Comparison of ENCODE assay signal across 20 mouse cellular contexts in the genomic region with DNA sequence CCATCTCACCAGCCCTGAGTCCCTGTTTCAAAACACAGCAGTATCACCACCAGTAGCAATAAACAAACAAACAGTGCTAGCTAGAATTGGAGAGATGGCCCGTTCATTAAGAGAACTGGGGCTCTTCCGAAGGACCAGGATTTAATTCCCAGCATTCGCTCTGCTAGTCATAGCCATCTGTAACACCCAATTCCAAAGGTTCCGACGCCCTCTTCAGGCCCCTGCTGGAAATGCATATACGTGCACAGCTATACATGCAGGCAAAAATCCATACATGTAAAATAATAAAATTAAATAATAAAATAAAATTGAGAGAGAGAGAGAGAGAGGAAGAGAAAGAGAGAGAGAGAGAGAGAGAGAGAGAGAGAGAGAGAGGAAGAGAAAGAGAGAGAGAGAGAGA. TPM values are rescaled to one million over a fixed set of nuclear protein-coding genes. Genes with fewer than 3 reads are reported as not detected.
DNase-seq lines count a peak whose midpoint lies in the region; ATAC-seq and TF ChIP-seq lines count a peak whose summit lies in the region.
"Had no signal": no experiment of that assay in that cellular context is flagged by ENCODE, and none has a peak within 500 bp of the region (broad histone marks: within the 10 kb centered on the region; RNA-seq: fewer than 3 reads in every experiment).

No protein-coding gene starts in this region.

- no peak overlapping the region for H3K4me3 ChIP-seq in heart, embryonic 10.5 days
- H3K4me3 ChIP-seq in heart, embryonic 11.5 days (ENCODE audit: low read depth, low read length), result no peak overlapping the region
- no peak overlapping the region for H3K4me3 ChIP-seq in liver, adult 2 months (ENCODE audit: insufficient read depth, low read depth, low read length)
- H3K4me3 ChIP-seq: embryonic facial prominence, embryonic 15.5 days; heart, embryonic 15.5 days; hindbrain, embryonic 13.5 days; left cerebral cortex, adult 2 months; limb, embryonic 13.5 days had no signal

- no peaks in the 10 kb centered on the region for H3K36me3 ChIP-seq in heart, embryonic 10.5 days
- no peaks in the 10 kb centered on the region for H3K36me3 ChIP-seq in heart, embryonic 11.5 days (ENCODE audit: control insufficient read depth, insufficient read depth, low read length)
- no peaks in the 10 kb centered on the region for H3K36me3 ChIP-seq in liver, adult 2 months (ENCODE audit: control insufficient read depth, insufficient read depth, low read length)
- H3K36me3 ChIP-seq: embryonic facial prominence, embryonic 15.5 days; heart, embryonic 15.5 days; hindbrain, embryonic 13.5 days; limb, embryonic 13.5 days had no signal

- no peaks in the 10 kb centered on the region for H3K9me3 ChIP-seq in heart, embryonic 10.5 days
- H3K9me3 ChIP-seq in heart, embryonic 11.5 days (replicated peaks; ENCODE audit: control insufficient read depth, low read length), result no peaks in the 10 kb centered on the region
- H3K9me3 ChIP-seq: embryonic facial prominence, embryonic 15.5 days; heart, embryonic 15.5 days; hindbrain, embryonic 13.5 days; limb, embryonic 13.5 days had no signal

- no peak for DNase-seq in heart, embryonic 10.5 days (ENCODE audit: low spot score)
- DNase-seq in 3T3-L1 (ENCODE audit: low read depth, low spot score), result peak; percentile 15
- peak; percentile 24 for DNase-seq in NIH3T3 (ENCODE audit: low read depth)
- DNase-seq in liver, adult 2 months (ENCODE audit: extremely low read depth, low read depth, low spot score), result no peak
- DNase-seq in cerebellum, postnatal 14 days, result no peak
- DNase-seq in cerebellum, adult 9-11 months, result no peak
- DNase-seq: adrenal gland, adult 8-10 months; B cell, adult 2 months; lung, postnatal 36 days; midbrain, embryonic 14.5 days had no signal

- H3K27me3 ChIP-seq in heart, embryonic 10.5 days (ENCODE audit: insufficient read depth, poor library complexity, severe bottlenecking), result no peaks in the 10 kb centered on the region
- H3K27me3 ChIP-seq in heart, embryonic 11.5 days (ENCODE audit: control insufficient read depth, insufficient read depth, low read length), result no peaks in the 10 kb centered on the region
- no peaks in the 10 kb centered on the region for H3K27me3 ChIP-seq in liver, adult 2 months (ENCODE audit: control insufficient read depth, insufficient read depth, low read length)
- H3K27me3 ChIP-seq: embryonic facial prominence, embryonic 15.5 days; heart, embryonic 15.5 days; hindbrain, embryonic 13.5 days; limb, embryonic 13.5 days had no signal

- WGBS in heart, embryonic 10.5 days, result 64% methylated on average over 6 of the region's 6 CpGs
- 62% methylated on average over 6 of the region's 6 CpGs for WGBS in heart, embryonic 11.5 days (ENCODE audit: insufficient replicate concordance)
- WGBS in liver, adult 2 months, result 82% methylated on average over 6 of the region's 6 CpGs

- no peak overlapping the region for H3K4me2 ChIP-seq in heart, embryonic 11.5 days
- H3K4me2 ChIP-seq: hindbrain, embryonic 13.5 days; limb, embryonic 13.5 days had no signal

- TF ChIP-seq POLR2A in liver, adult 2 months (IDR thresholded peaks at IDR 0.05; ENCODE audit: extremely low read depth, insufficient read depth, low read length), result no peak

- H3K79me2 ChIP-seq in liver, adult 2 months (ENCODE audit: control insufficient read depth, insufficient read depth, low read length), result no peaks in the 10 kb centered on the region

- H3K4me1 ChIP-seq in heart, embryonic 10.5 days, result peaks cover 26% of the 10 kb centered on the region
- H3K4me1 ChIP-seq in heart, embryonic 11.5 days (ENCODE audit: control insufficient read depth, insufficient read depth, low read length), result peaks cover 12% of the 10 kb centered on the region
- peaks cover 4% of the 10 kb centered on the region; the same call in 1 of the 2 replicates for H3K4me1 ChIP-seq in liver, adult 2 months (ENCODE audit: control insufficient read depth, insufficient read depth, low read length)

- no peak overlapping the region for H3K9ac ChIP-seq in heart, embryonic 11.5 days (ENCODE audit: low read depth, low read length)
- H3K9ac ChIP-seq in liver, adult 2 months (ENCODE audit: low read depth, low read length), result no peak overlapping the region
- H3K9ac ChIP-seq: embryonic facial prominence, embryonic 15.5 days; heart, embryonic 15.5 days; limb, embryonic 13.5 days had no signal

- ATAC-seq in heart, embryonic 11.5 days (replicated peaks; ENCODE audit: insufficient number of reproducible peaks, low FRiP score, low TSS enrichment), result no peak
- no peak for ATAC-seq in megakaryocyte progenitor cell, adult 5-6 weeks (replicated peaks; ENCODE audit: poor library complexity)

- 0 out of 2 replicates have a peak, but pooled peaks have one; percentile 13 for TF ChIP-seq CTCF in liver, adult 2 months (IDR thresholded peaks at IDR 0.05; ENCODE audit: low read depth, low read length)

- peak overlapping the region; percentile 64; the same call in 1 of the 2 replicates for H3K27ac ChIP-seq in heart, embryonic 10.5 days
- no peak overlapping the region for H3K27ac ChIP-seq in heart, embryonic 11.5 days (ENCODE audit: low read depth, low read length)
- H3K27ac ChIP-seq in liver, adult 2 months (replicated peaks; ENCODE audit: insufficient read depth, low read depth, low read length), result no peak overlapping the region
- H3K27ac ChIP-seq: embryonic facial prominence, embryonic 15.5 days; heart, embryonic 15.5 days; hindbrain, embryonic 13.5 days; left cerebral cortex, adult 2 months; limb, embryonic 13.5 days had no signal

RNA-seq across cellular contexts. Expression of a gene that starts 23.5 kb away (rescaled TPM):
- polyA plus RNA-seq in heart, embryonic 10.5 days (2016; fragmentation: Nextera tagmentation; extraction: Ambion mirVana), result 1.8 and 2.2 TPM in 2 replicates
- polyA plus RNA-seq in heart, embryonic 11.5 days (2014; fragmentation: Nextera tagmentation; extraction: Ambion mirVana), result 3.0 and 4.2 TPM in 2 replicates
- 2.5 and 3.4 TPM in 2 replicates for total RNA-seq in liver, adult 2 months (2014; rRNA removed)
- polyA plus RNA-seq in liver, adult 2 months (2012; rRNA removed), result 2.6 and 3.6 TPM in 2 replicates
- total RNA-seq in megakaryocyte progenitor cell, adult 5-6 weeks (2015), result 7.5 and 9.4 TPM in 2 replicates
- total RNA-seq in megakaryocyte progenitor cell, adult 5-6 weeks (2017), result 6.1 and 7.9 TPM in 2 replicates

RNA-seq across cellular contexts. Expression of a gene that starts 23.8 kb away (rescaled TPM):
- 3.0 and 4.7 TPM in 2 replicates for polyA plus RNA-seq in heart, embryonic 10.5 days (2016; fragmentation: Nextera tagmentation; extraction: Ambion mirVana)
- 4.4 TPM in 2 replicates for polyA plus RNA-seq in heart, embryonic 11.5 days (2014; fragmentation: Nextera tagmentation; extraction: Ambion mirVana)
- 2.6 and 3.0 TPM in 2 replicates for total RNA-seq in liver, adult 2 months (2014; rRNA removed)
- 9.5 and 18.0 TPM in 2 replicates for polyA plus RNA-seq in liver, adult 2 months (2012; rRNA removed)
- total RNA-seq in megakaryocyte progenitor cell, adult 5-6 weeks (2015), result 0.88 and 2.0 TPM in 2 replicates
- total RNA-seq in megakaryocyte progenitor cell, adult 5-6 weeks (2017), result 0.75 and 1.0 TPM in 2 replicates
- total RNA-seq: common myeloid progenitor, adult 5-6 weeks had no signal

RNA-seq across cellular contexts. Expression of a gene that starts 33.8 kb away (rescaled TPM):
- 0.25 TPM in 1 of 2 replicates, not detected in the other for polyA plus RNA-seq in heart, embryonic 10.5 days (2016; fragmentation: Nextera tagmentation; extraction: Ambion mirVana)
- 0.24 TPM in 1 of 2 replicates, not detected in the other for polyA plus RNA-seq in heart, embryonic 11.5 days (2014; fragmentation: Nextera tagmentation; extraction: Ambion mirVana)
- total RNA-seq in liver, adult 2 months (2014; rRNA removed), result 1.0 and 1.4 TPM in 2 replicates
- 0.58 and 1.1 TPM in 2 replicates for polyA plus RNA-seq in liver, adult 2 months (2012; rRNA removed)
- 28.5 and 31.9 TPM in 2 replicates for total RNA-seq in megakaryocyte progenitor cell, adult 5-6 weeks (2015)
- total RNA-seq in megakaryocyte progenitor cell, adult 5-6 weeks (2017), result 49.4 and 53.7 TPM in 2 replicates
- polyA plus RNA-seq: neural tube, embryonic 11.5 days; stomach, embryonic 14.5 days had no signal

RNA-seq across cellular contexts. Expression of a gene that starts 37.5 kb away (rescaled TPM):
- polyA plus RNA-seq in heart, embryonic 10.5 days (2016; fragmentation: Nextera tagmentation; extraction: Ambion mirVana), result 95.3 and 108 TPM in 2 replicates
- polyA plus RNA-seq in heart, embryonic 11.5 days (2014; fragmentation: Nextera tagmentation; extraction: Ambion mirVana), result 70.2 and 81.4 TPM in 2 replicates
- 26.2 and 31.9 TPM in 2 replicates for total RNA-seq in liver, adult 2 months (2014; rRNA removed)
- polyA plus RNA-seq in liver, adult 2 months (2012; rRNA removed), result 17.5 and 25.8 TPM in 2 replicates
- total RNA-seq in megakaryocyte progenitor cell, adult 5-6 weeks (2015), result 140 and 145 TPM in 2 replicates
- total RNA-seq in megakaryocyte progenitor cell, adult 5-6 weeks (2017), result 108 and 123 TPM in 2 replicates

RNA-seq across cellular contexts. Expression of a gene that starts 39.0 kb away (rescaled TPM):
- polyA plus RNA-seq in heart, embryonic 10.5 days (2016; fragmentation: Nextera tagmentation; extraction: Ambion mirVana), result 24.9 and 29.6 TPM in 2 replicates
- 29.0 and 36.7 TPM in 2 replicates for polyA plus RNA-seq in heart, embryonic 11.5 days (2014; fragmentation: Nextera tagmentation; extraction: Ambion mirVana)
- 10.0 and 12.6 TPM in 2 replicates for total RNA-seq in liver, adult 2 months (2014; rRNA removed)
- 9.9 and 10.6 TPM in 2 replicates for polyA plus RNA-seq in liver, adult 2 months (2012; rRNA removed)
- 140 and 147 TPM in 2 replicates for total RNA-seq in megakaryocyte progenitor cell, adult 5-6 weeks (2015)
- 21.0 and 34.4 TPM in 2 replicates for total RNA-seq in megakaryocyte progenitor cell, adult 5-6 weeks (2017)

Comparison
In these comparisons a context has a peak if more than half of its experiments do, and no peak if none do; other contexts are left out.
1. DNase-seq: peak in 3T3-L1 (single experiment) and NIH3T3 (single experiment); none in heart, embryonic 10.5 days (single experiment), liver, adult 2 months (single experiment), cerebellum, postnatal 14 days (0 of 2) and cerebellum, adult 9-11 months (single experiment).